Mouse (Mus musculus) right cerebral cortex, postnatal 14 days (tissue): ENCODE data around the gene Gimap3.

Source experiments
- DNase-seq: peaks from one replicate; pipeline ENCODE4 v3.0.0; 2022

Gimap3 gene

DNA sequence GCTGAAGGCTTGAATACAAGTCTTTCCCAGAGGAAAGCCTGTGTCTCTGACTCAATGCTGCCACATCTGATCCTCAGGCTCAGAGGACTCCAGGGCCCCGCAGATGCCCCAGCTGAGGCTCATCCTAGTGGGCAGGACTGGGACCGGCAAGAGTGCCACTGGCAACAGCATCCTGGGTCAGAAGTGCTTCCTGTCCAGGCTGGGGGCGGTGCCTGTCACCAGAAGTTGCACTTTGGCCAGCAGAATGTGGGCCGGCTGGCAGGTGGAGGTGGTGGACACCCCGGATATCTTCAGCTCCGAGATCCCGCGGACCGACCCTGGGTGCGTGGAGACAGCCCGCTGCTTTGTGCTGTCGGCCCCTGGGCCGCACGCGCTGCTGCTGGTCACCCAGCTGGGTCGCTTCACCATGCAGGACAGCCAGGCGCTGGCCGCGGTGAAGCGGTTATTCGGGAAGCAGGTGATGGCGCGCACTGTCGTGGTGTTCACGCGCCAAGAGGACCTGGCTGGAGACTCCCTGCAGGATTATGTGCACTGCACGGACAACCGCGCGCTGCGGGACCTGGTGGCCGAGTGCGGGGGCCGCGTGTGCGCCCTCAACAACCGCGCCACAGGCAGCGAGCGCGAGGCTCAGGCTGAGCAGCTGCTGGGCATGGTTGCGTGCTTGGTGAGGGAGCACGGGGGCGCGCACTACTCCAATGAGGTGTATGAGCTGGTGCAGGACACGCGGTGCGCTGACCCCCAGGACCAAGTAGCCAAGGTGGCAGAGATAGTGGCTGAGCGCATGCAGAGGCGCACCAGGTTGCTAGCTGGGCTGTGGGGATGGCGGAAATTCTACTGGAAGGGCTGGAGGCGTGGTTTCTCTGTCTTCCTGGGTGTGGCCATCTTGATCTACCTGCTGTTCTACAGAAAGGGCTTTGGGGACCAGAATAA, 28.0 kb downstream of the Gimap3 start:
- peak; percentile 23 for DNase-seq

DNA sequence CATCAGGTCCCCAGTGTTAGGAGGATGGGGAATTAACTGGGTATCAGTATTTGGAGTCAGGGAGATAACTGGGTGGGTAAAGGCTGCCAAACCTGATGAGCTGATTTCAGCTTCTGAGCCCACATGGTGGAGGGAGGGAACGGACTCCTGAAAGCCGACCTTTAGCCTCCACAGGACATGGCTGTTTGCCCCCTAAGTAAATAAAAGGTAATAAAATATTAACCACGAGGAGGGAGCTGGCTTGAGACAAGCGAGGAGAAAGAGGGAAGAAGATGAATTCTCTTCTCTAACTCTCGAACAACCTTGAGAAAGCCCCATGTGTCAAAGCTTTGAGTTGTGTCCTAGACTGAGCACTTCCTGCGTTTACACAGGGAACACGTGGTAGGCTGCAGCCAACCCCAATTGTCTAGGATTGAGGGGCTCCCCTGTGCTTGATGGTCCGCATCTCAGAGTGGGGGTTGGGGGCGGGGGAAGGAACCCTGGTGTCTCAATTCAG, 28.9 kb downstream of the Gimap3 start:
- no peak for DNase-seq

DNA sequence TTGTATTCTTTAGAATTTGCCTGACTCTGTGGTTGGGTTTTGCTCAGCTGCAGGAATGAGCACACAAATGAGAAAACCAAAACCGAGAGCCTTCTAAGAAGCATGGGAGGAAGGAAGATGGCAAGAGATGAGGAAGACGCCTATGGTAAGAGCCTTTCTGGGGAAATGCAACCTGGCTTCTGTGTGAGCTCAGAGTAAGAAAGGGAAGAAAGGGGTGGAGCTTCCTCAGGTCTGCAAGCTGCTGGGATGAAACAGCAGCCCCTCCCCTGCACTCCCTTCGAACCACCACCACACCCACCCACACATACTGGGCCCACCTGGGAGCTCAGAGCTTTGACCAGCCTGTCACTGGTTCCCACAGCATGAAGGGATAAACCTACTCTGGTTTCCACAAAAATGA, 29.4 kb downstream of the Gimap3 start:
- DNase-seq, result no peak

GRCm38 (mm10) chr6:48740501-48741169, 30.0 kb downstream of the Gimap3 start:
- no peak for DNase-seq

DNA sequence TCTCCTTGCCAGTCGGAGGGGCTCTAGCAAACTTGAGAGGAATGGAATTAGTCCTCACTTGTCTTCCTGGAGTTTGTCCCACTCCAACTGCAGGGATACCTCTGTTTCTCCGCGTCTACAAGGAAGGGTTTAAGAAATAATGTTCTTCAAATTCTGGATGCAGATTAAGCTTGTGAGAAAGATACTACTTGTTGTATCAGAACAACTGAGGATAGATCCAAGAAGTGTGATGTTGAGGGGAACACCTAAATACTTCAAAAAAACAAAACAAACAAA, 30.9 kb downstream of the Gimap3 start:
- no peak for DNase-seq

- DNase-seq, result no peak
Measured at GRCm38 (mm10) chr6:48738961-48739779, 31.5 kb downstream of the Gimap3 start, which contains the start of gene Gimap1. Gene Gimap1 (plus strand): TSS chr6:48739054.

DNA sequence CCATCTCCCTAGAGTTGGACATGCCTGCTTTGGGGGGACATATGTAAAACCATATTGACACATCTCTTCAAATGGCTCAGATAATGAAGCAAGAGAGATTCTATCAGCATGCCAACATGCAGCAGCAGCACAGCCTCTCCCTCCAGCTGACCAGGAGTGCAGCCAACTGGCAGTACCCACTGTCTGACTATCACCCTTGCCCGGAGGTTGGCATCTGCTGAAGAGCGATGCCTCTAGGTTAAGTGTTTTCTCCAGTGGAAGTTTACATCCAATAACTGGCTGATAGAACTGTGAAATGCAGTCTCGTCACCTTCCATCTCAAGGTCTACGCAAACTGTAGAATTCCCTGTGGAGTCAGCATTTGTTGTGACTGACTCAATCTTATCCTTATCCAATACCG, 33.0 kb downstream of the Gimap3 start:
- no peak for DNase-seq

GRCm38 (mm10) chr6:48737053-48737452, 33.6 kb downstream of the Gimap3 start:
- no peak for DNase-seq

DNA sequence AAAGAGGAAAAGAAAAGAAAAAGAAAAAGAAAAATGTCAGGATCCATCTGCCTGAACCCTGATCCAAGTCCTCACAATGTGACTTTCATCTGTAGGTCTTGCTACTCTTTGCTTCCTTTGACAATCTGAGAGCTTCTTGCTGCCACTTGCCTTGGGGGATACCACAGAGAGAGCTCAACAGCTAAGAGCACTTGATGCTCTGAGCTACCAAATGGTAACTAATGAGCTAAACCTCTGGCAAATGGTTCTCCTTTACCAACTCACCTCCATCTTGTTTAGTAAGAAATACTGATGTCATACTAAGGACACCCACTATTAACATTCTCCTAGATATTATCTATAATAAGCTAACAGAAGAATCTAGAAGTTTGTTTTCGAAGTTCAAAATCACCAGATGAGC, 37.0 kb downstream of the Gimap3 start:
- no peak for DNase-seq

- DNase-seq, result no peak
Measured at GRCm38 (mm10) chr6:48732864-48733304, 37.8 kb downstream of the Gimap3 start.

DNA sequence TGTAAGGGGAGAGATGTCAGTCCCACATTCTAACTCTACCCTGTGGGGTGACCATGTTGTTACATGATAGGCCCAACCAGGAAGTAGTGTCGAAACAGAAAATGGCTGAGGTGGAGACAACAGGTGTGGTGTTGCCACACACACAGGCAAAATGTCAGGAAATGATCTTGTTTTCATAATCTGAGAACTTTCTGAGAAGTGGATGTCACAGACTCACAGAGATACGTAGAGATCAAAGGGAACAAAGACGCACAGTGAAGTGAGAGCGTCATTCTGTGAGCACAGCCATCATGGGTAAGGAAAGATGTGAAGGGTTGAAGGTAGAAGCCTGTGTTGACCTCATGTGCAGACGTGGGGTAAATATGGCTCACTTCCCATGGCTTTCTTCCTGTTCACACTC, 42.9 kb downstream of the Gimap3 start:
- no peak for DNase-seq

DNA sequence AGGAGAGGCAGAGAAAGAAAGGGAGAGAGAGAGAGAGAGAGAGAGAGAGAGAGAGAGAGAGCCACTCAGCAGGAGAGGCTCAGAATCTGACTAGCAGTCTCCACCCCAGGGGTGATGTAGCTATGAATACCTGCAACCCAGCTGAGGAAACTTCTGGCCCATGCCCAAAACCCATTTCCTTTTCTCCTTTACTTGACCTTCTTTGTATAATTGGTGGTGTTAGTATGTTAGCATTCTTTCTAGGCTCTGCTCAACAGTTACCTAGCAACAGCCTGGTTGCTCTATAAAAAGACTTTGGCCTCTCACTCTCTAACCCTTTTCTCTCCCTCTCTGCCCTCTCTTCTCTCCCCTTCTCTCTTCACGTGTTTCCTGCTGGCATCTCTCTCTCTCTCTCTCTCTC, 45.2 kb downstream of the Gimap3 start:
- peak; percentile 12 for DNase-seq

- no peak for DNase-seq
Measured at GRCm38 (mm10) chr6:48723468-48723867, 47.2 kb downstream of the Gimap3 start.

DNA sequence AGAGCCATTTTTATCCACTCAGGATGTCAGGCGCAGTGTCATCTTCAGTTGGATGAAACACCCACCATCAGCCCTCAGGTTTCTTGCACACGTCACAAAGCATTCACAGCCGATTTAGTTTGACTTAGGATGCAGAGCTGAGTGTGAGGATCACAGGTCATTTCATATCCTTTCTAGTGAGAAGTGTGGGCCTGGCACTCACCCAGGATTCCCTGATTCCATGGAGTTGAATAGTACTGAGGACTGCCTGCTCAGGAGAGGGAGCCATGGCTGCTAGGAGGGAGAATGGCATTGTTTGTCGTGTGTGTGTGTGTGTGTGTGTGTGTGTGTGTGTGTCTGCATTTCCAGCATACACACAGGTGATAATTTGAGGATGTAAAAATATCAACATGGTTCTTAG, 50.3 kb downstream of the Gimap3 start:
- DNase-seq, result no peak

DNA sequence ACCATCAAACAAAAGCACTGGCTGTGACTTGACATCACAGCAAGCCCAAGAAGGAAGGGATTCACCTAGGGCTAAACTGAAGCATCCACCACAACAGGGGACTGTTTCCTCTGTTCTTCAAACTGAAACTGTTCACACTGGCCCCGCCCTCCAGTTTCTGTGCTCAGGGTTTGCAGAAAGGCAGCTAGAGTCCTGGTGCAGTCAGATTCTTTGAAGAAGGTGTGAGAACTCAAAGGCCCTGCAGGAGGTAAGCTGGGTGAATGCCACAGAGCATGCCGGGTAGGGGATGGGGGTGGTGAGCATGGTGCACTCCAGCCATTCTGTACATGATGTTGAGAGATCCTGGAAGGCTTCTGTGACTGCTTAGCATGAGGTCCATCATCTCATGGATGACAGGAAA, 52.2 kb downstream of the Gimap3 start, which contains the start of the genes Gm28053 and Gimap7:
Gene Gm28053 (plus strand): TSS at position 153 of the 400 bp plus-strand sequence.
Gene Gimap7 (plus strand): TSS at position 167 of the 400 bp plus-strand sequence.
- no peak for DNase-seq
